Mouse (Mus musculus): ENCODE measurements around the gene Gm10964. TPM values are rescaled to one million over a fixed set of nuclear protein-coding genes. Genes with fewer than 3 reads are reported as not detected.

Gm10964 gene
- polyA plus RNA-seq, 1 experiment from 2014 or later, result not detected

- ATAC-seq (ENCODE audit: low FRiP score, low TSS enrichment), result no peak
- Histone ChIP-seq H3K4me3 (ENCODE audit: low read length) (no peak overlapping the region), H3K27ac (ENCODE audit: low read depth, low read length) (no peak overlapping the region), H3K9me3 (ENCODE audit: control insufficient read depth, low read length) (no peaks in the 10 kb centered on the region), H3K4me1 (ENCODE audit: control insufficient read depth, insufficient read depth, low read length) (peaks cover 16% of the 10 kb centered on the region; the same call in 1 of the 2 replicates), H3K4me2 (replicated peaks; ENCODE audit: low read depth, low read length) (no peak overlapping the region), H3K36me3 (ENCODE audit: control insufficient read depth, insufficient read depth, low read length) (no peaks in the 10 kb centered on the region), H3K27me3 (ENCODE audit: control insufficient read depth, insufficient read depth, low read length) (no peaks in the 10 kb centered on the region), H3K9ac (ENCODE audit: low read depth, low read length) (no peak overlapping the region)
- 63% methylated on average over 1 of the region's 1 CpGs for WGBS
These were observed 53.4 kb downstream of the Gm10964 start for GRCm38 (mm10) chr3:103792566-103792965.

Other genes with a start within 250 kb of the Gm10964 start
- 0.36 and 0.79 TPM in 2 replicates for gene Syt6, start 164.1 kb upstream of the Gm10964 start, polyA plus RNA-seq (2014; fragmentation: Nextera tagmentation; extraction: Ambion mirVana)
- 0.19 and 0.34 TPM in 2 replicates for gene Atg4a-ps, start 93.3 kb upstream of the Gm10964 start, polyA plus RNA-seq (2014; fragmentation: Nextera tagmentation; extraction: Ambion mirVana)
- 56.6 and 58.4 TPM in 2 replicates for gene Olfml3, start 1.4 kb upstream of the Gm10964 start, polyA plus RNA-seq (2014; fragmentation: Nextera tagmentation; extraction: Ambion mirVana)
- 16.1 and 19.0 TPM in 2 replicates for gene Hipk1, start 52.2 kb downstream of the Gm10964 start, polyA plus RNA-seq (2014; fragmentation: Nextera tagmentation; extraction: Ambion mirVana)
- 36.7 and 41.4 TPM in 2 replicates for gene Dclre1b, start 70.1 kb downstream of the Gm10964 start, polyA plus RNA-seq (2014; fragmentation: Nextera tagmentation; extraction: Ambion mirVana)
- 12.1 and 22.2 TPM in 2 replicates for gene Ap4b1, start 70.2 kb downstream of the Gm10964 start, polyA plus RNA-seq (2014; fragmentation: Nextera tagmentation; extraction: Ambion mirVana)
- 0.12 TPM in 1 of 2 replicates, not detected in the other for gene Gm43064, start 70.2 kb downstream of the Gm10964 start, polyA plus RNA-seq (2014; fragmentation: Nextera tagmentation; extraction: Ambion mirVana)
- gene Bcl2l15, start 93.2 kb downstream of the Gm10964 start, polyA plus RNA-seq (2014; fragmentation: Nextera tagmentation; extraction: Ambion mirVana), result not detected in 2 replicates
- gene Ptpn22, start 120.4 kb downstream of the Gm10964 start, polyA plus RNA-seq (2014; fragmentation: Nextera tagmentation; extraction: Ambion mirVana), result 0.26 and 0.92 TPM in 2 replicates
- 13.2 and 13.3 TPM in 2 replicates for gene Rsbn1, start 174.8 kb downstream of the Gm10964 start, polyA plus RNA-seq (2014; fragmentation: Nextera tagmentation; extraction: Ambion mirVana)
- gene Phtf1, start 228.7 kb downstream of the Gm10964 start, polyA plus RNA-seq (2014; fragmentation: Nextera tagmentation; extraction: Ambion mirVana), result 27.3 and 37.6 TPM in 2 replicates